25 mouse cellular contexts compared by ENCODE assay signal in the genomic region with DNA sequence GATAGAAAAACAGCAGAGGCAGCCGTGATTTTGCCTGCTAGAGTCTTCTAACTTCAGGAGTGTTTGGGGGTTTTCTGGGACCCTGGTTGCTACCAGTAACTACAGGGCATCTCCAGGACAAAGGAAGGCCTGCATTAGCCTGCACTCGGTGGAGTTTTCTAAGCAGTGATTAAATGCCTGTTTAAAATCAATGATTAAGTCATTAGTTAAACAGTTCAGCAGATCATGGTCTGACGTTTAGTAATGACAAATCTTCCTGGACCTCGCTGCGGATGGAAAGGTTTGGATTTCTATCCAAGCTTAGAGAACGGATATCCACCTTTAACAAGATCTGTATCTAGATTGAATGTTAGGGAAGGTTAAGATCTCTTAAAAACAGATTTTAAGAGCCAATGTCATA. TPM values are rescaled to one million over a fixed set of nuclear protein-coding genes. Genes with fewer than 3 reads are reported as not detected.
DNase-seq lines count a peak whose midpoint lies in the region; ATAC-seq and TF ChIP-seq lines count a peak whose summit lies in the region.
"Had no signal": no experiment of that assay in that cellular context is flagged by ENCODE, and none has a peak within 500 bp of the region (broad histone marks: within the 10 kb centered on the region; RNA-seq: fewer than 3 reads in every experiment).

No protein-coding gene starts in this region.

- H3K4me2 ChIP-seq in heart, postnatal 0 days (ENCODE audit: low read depth, low read length): no peak overlapping the region
- no peak overlapping the region for H3K4me2 ChIP-seq in kidney, embryonic 16.5 days (replicated peaks; ENCODE audit: low read depth, low read length)
- no peak overlapping the region for H3K4me2 ChIP-seq in hindbrain, embryonic 12.5 days (replicated peaks)
- H3K4me2 ChIP-seq: embryonic facial prominence, embryonic 13.5 days; forebrain, embryonic 12.5 days; heart, embryonic 12.5 days; hindbrain, embryonic 14.5 days had no signal

- H3K9ac ChIP-seq in heart, postnatal 0 days (replicated peaks; ENCODE audit: low read depth, low read length): no peak overlapping the region
- no peak overlapping the region for H3K9ac ChIP-seq in kidney, embryonic 16.5 days (replicated peaks; ENCODE audit: low read length)
- no peak overlapping the region for H3K9ac ChIP-seq in hindbrain, embryonic 12.5 days
- H3K9ac ChIP-seq: embryonic facial prominence, embryonic 13.5 days; forebrain, embryonic 12.5 days; forebrain, postnatal 0 days; heart, embryonic 12.5 days; hindbrain, embryonic 14.5 days had no signal

- no peak for DNase-seq in heart, postnatal 0 days (ENCODE audit: low spot score)
- no peak for DNase-seq in heart, embryonic 10.5 days (ENCODE audit: low spot score)
- DNase-seq in kidney, postnatal 14 days: no peak
- DNase-seq in right cerebral cortex, postnatal 10 days (ENCODE audit: low spot score in 2 of 2): no peak
- DNase-seq: cerebellum, adult 18-20 months; cerebellum, adult 9-11 months; cerebellum, postnatal 36 days; forebrain, postnatal 0 days; gastrocnemius, postnatal 14 days; heart, adult 2 months; heart, postnatal 14 days had no signal

- peaks cover 24% of the 10 kb centered on the region for H3K4me1 ChIP-seq in heart, postnatal 0 days (ENCODE audit: control insufficient read depth, insufficient read depth)
- H3K4me1 ChIP-seq in heart, embryonic 10.5 days: peaks cover 16% of the 10 kb centered on the region
- H3K4me1 ChIP-seq in kidney, embryonic 16.5 days (ENCODE audit: insufficient read depth, low read length): peaks cover 21% of the 10 kb centered on the region; the same call in 1 of the 2 replicates
- peaks cover 50% of the 10 kb centered on the region for H3K4me1 ChIP-seq in bone marrow macrophage, adult 2 months (ENCODE audit: control insufficient read depth, insufficient read depth, low read length)
- H3K4me1 ChIP-seq in hindbrain, embryonic 12.5 days: peaks cover 7% of the 10 kb centered on the region; the same call in 1 of the 2 replicates

- H3K9me3 ChIP-seq in heart, postnatal 0 days (replicated peaks; ENCODE audit: control insufficient read depth, low read length): no peaks in the 10 kb centered on the region
- H3K9me3 ChIP-seq in heart, embryonic 10.5 days: no peaks in the 10 kb centered on the region
- H3K9me3 ChIP-seq in kidney, embryonic 16.5 days (ENCODE audit: low read length): no peaks in the 10 kb centered on the region
- H3K9me3 ChIP-seq in hindbrain, embryonic 12.5 days (replicated peaks): no peaks in the 10 kb centered on the region
- H3K9me3 ChIP-seq: embryonic facial prominence, embryonic 13.5 days; forebrain, embryonic 12.5 days; heart, embryonic 12.5 days had no signal

- no peak for TF ChIP-seq CTCF in heart, postnatal 0 days (IDR thresholded peaks at IDR 0.05; ENCODE audit: low read depth)
- TF ChIP-seq CTCF in bone marrow macrophage, adult 2 months (IDR thresholded peaks at IDR 0.05; ENCODE audit: low read depth, low read length): no peak

- no peaks in the 10 kb centered on the region for H3K27me3 ChIP-seq in heart, postnatal 0 days (ENCODE audit: control insufficient read depth, insufficient read depth, low read length)
- H3K27me3 ChIP-seq in heart, embryonic 10.5 days (ENCODE audit: insufficient read depth, poor library complexity, severe bottlenecking): 0 out of 2 replicates have a peak, but pooled peaks cover 3% of the 10 kb centered on the region
- no peaks in the 10 kb centered on the region for H3K27me3 ChIP-seq in kidney, embryonic 16.5 days (ENCODE audit: insufficient read depth, low read length)
- H3K27me3 ChIP-seq in hindbrain, embryonic 12.5 days: no peaks in the 10 kb centered on the region
- H3K27me3 ChIP-seq: embryonic facial prominence, embryonic 13.5 days; forebrain, embryonic 12.5 days; heart, embryonic 12.5 days; Patski had no signal

- WGBS in heart, postnatal 0 days: 66% methylated on average over 6 of the region's 6 CpGs
- 56% methylated on average over 6 of the region's 6 CpGs for WGBS in heart, embryonic 10.5 days
- 47% methylated on average over 6 of the region's 6 CpGs for WGBS in kidney, embryonic 16.5 days
- 45% methylated on average over 6 of the region's 6 CpGs for WGBS in hindbrain, embryonic 12.5 days

- H3K4me3 ChIP-seq in heart, postnatal 0 days (ENCODE audit: low read depth, low read length): no peak overlapping the region
- no peak overlapping the region for H3K4me3 ChIP-seq in heart, embryonic 10.5 days
- H3K4me3 ChIP-seq in kidney, embryonic 16.5 days (ENCODE audit: low read length): no peak overlapping the region
- H3K4me3 ChIP-seq in bone marrow macrophage, adult 2 months (ENCODE audit: insufficient read depth, low read length): no peak overlapping the region
- no peak overlapping the region for H3K4me3 ChIP-seq in hindbrain, embryonic 12.5 days
- H3K4me3 ChIP-seq: embryonic facial prominence, embryonic 13.5 days; forebrain, embryonic 12.5 days; heart, adult 2 months; heart, embryonic 12.5 days had no signal

- no peak for TF ChIP-seq EP300 in heart, postnatal 0 days (IDR thresholded peaks at IDR 0.05; ENCODE audit: low read depth)

- no peaks in the 10 kb centered on the region for H3K36me3 ChIP-seq in heart, postnatal 0 days (replicated peaks; ENCODE audit: control insufficient read depth, insufficient read depth, low read length)
- no peaks in the 10 kb centered on the region for H3K36me3 ChIP-seq in heart, embryonic 10.5 days
- no peaks in the 10 kb centered on the region for H3K36me3 ChIP-seq in kidney, embryonic 16.5 days (ENCODE audit: insufficient read depth, low read length)
- no peaks in the 10 kb centered on the region for H3K36me3 ChIP-seq in hindbrain, embryonic 12.5 days
- H3K36me3 ChIP-seq: embryonic facial prominence, embryonic 13.5 days; forebrain, embryonic 12.5 days; heart, embryonic 12.5 days had no signal

- H3K27ac ChIP-seq in heart, postnatal 0 days (ENCODE audit: low read depth): peak overlapping the region; percentile 61; the same call in 1 of the 2 replicates
- H3K27ac ChIP-seq in heart, embryonic 10.5 days: no peak overlapping the region
- H3K27ac ChIP-seq in kidney, embryonic 16.5 days (ENCODE audit: low read length): peak overlapping the region; percentile 57
- H3K27ac ChIP-seq in bone marrow macrophage, adult 2 months (ENCODE audit: insufficient read depth, low read depth, low read length): peak overlapping the region; percentile 92
- no peak overlapping the region for H3K27ac ChIP-seq in hindbrain, embryonic 12.5 days
- H3K27ac ChIP-seq: embryonic facial prominence, embryonic 13.5 days; forebrain, embryonic 12.5 days; hindbrain, embryonic 14.5 days had no signal

- no peak for TF ChIP-seq POLR2A in bone marrow macrophage, adult 2 months (IDR thresholded peaks at IDR 0.05; ENCODE audit: borderline replicate concordance, low read depth, low read length)

- ATAC-seq in heart, postnatal 0 days (ENCODE audit: insufficient read depth, low read depth): no peak
- 0 out of 2 replicates have a peak, but pooled peaks have one; percentile 67 for ATAC-seq in kidney, embryonic 16.5 days (ENCODE audit: low FRiP score, low TSS enrichment)
- no peak for ATAC-seq in hindbrain, embryonic 12.5 days (ENCODE audit: low FRiP score)
- ATAC-seq: activated CD4-positive, CD25-positive, alpha-beta regulatory T cell, adult 4 months; forebrain, postnatal 0 days; Patski had no signal

RNA-seq across cellular contexts. Expression of gene Tmem154, which starts 25.5 kb away (rescaled TPM):
- total RNA-seq in heart, postnatal 0 days (2014; rRNA removed; ENCODE audit: low replicate concordance): 0.57 and 1.7 TPM in 2 replicates
- 0.89 and 1.2 TPM in 2 replicates for polyA plus RNA-seq in heart, postnatal 0 days (2015; fragmentation: Nextera tagmentation; extraction: Ambion mirVana)
- 0.25 and 0.26 TPM in 2 replicates for polyA plus RNA-seq in heart, embryonic 10.5 days (2016; fragmentation: Nextera tagmentation; extraction: Ambion mirVana)
- polyA plus RNA-seq in kidney, embryonic 16.5 days (2015; fragmentation: Nextera tagmentation; extraction: Ambion mirVana): 0.82 and 0.89 TPM in 2 replicates
- 5.4 and 5.9 TPM in 2 replicates for polyA plus RNA-seq in bone marrow macrophage, adult 2 months (2012; ENCODE audit: insufficient read depth, insufficient read length, missing spikeins)
- 0.44 and 1.1 TPM in 2 replicates for polyA plus RNA-seq in hindbrain, embryonic 12.5 days (2016; fragmentation: Nextera tagmentation; extraction: Ambion mirVana)

RNA-seq across cellular contexts. Expression of gene Tigd4, which starts 47.2 kb away (rescaled TPM):
- 0.15 and 1.3 TPM in 2 replicates for total RNA-seq in heart, postnatal 0 days (2014; rRNA removed; ENCODE audit: low replicate concordance)
- 0.29 and 0.34 TPM in 2 replicates for polyA plus RNA-seq in heart, postnatal 0 days (2015; fragmentation: Nextera tagmentation; extraction: Ambion mirVana)
- polyA plus RNA-seq in heart, embryonic 10.5 days (2016; fragmentation: Nextera tagmentation; extraction: Ambion mirVana): not detected in 2 replicates
- polyA plus RNA-seq in kidney, embryonic 16.5 days (2015; fragmentation: Nextera tagmentation; extraction: Ambion mirVana): 0.09 TPM in 1 of 2 replicates, not detected in the other
- not detected in 2 replicates for polyA plus RNA-seq in bone marrow macrophage, adult 2 months (2012; ENCODE audit: insufficient read depth, insufficient read length, missing spikeins)
- polyA plus RNA-seq in hindbrain, embryonic 12.5 days (2016; fragmentation: Nextera tagmentation; extraction: Ambion mirVana): 0.20 TPM in 1 of 2 replicates, not detected in the other
- total RNA-seq: adrenal gland, adult 18-20 months; adrenal gland, postnatal 14 days; forebrain, postnatal 0 days; hematopoietic stem cell, adult 5-6 weeks had no signal
- polyA plus RNA-seq: activated CD4-positive, CD25-positive, alpha-beta regulatory T cell, adult 4 months; C2C12; forebrain, embryonic 12.5 days; forebrain, postnatal 0 days; gonadal fat pad, adult 2 months; heart, adult 2 months; heart, embryonic 12.5 days; hindbrain, embryonic 14.5 days had no signal

RNA-seq across cellular contexts. Expression of gene Arfip1, which starts 58.1 kb away (rescaled TPM):
- total RNA-seq in heart, postnatal 0 days (2014; rRNA removed; ENCODE audit: low replicate concordance): 10.9 and 45.6 TPM in 2 replicates
- 41.0 and 42.1 TPM in 2 replicates for polyA plus RNA-seq in heart, postnatal 0 days (2015; fragmentation: Nextera tagmentation; extraction: Ambion mirVana)
- polyA plus RNA-seq in heart, embryonic 10.5 days (2016; fragmentation: Nextera tagmentation; extraction: Ambion mirVana): 38.3 and 44.4 TPM in 2 replicates
- polyA plus RNA-seq in kidney, embryonic 16.5 days (2015; fragmentation: Nextera tagmentation; extraction: Ambion mirVana): 51.5 and 52.6 TPM in 2 replicates
- 38.8 and 48.7 TPM in 2 replicates for polyA plus RNA-seq in bone marrow macrophage, adult 2 months (2012; ENCODE audit: insufficient read depth, insufficient read length, missing spikeins)
- 33.1 and 39.9 TPM in 2 replicates for polyA plus RNA-seq in hindbrain, embryonic 12.5 days (2016; fragmentation: Nextera tagmentation; extraction: Ambion mirVana)

Comparison
In these comparisons a context has a peak if more than half of its experiments do, and no peak if none do; other contexts are left out.
1. H3K27ac ChIP-seq: peak in heart, postnatal 0 days (single experiment), kidney, embryonic 16.5 days (single experiment) and bone marrow macrophage, adult 2 months (single experiment); none in heart, embryonic 10.5 days (single experiment) and hindbrain, embryonic 12.5 days (single experiment).